Mouse (Mus musculus): ENCODE data around the gene Lmbrd1.
"Not testable (repeated sequence)": the region's sequence is repeated elsewhere in the genome, so short reads cannot be mapped to it uniquely, and the experiment has no call there.

Lmbrd1 gene

DNA sequence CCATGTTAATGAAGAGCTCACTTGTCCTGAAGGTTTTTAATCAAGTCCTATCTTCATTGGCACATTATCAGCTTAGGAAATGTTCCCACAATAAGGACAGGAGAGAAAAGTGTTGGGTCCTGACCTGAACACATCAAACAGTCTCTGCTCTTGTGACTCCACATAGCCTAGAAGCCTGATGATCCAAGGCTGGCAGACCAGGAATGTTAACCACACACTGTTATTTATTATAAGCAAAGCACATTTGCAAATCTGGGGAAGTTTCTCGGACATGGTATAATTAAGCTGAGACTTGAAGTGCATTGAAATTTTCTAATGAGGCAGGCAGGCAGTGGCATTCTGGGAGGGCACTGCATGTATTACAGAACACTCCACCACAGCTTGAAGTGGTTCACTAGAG is 41.8 kb downstream of the Lmbrd1 start:
- no peak for DNase-seq (ENCODE audit: low read depth, low spot score)

DNA sequence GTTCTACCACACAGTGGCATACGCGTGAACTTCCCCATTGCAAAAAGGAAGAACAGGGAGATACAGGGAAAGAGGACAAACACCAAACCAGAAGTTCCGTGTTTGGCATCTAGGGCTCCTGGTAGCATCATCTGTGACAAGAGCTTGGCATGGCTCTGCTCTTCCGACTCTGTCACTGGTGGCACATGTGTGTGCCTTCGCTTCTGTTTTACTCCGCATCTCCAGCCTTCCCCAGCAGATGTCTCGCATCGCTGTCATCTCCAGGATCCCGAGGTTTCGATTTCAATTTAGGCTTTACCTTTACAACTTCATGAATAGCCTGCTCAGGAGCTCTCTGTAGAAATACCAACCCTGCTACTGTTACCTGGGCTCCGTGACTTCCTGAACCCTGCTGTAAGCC is 51.4 kb downstream of the Lmbrd1 start:
- DNase-seq (ENCODE audit: low read depth, low spot score): no peak

DNA sequence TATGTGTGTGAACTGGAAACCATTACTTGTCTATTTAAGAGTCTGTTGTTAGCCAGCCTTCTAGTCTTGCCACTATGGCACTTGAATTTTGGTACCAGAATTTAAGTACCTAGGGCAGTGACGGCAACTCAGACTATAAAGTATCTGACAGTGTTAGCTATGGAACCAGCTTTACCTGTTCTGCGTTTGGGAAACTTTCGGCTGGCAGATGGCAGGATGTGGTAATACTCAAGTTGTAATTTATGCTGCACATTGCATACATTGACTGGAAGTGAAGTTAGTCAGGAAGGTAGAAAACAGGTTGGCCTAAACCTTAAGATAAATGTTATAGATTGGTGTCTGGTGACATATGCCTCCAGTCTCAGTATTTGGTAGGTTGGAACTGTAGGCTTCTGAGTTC is 53.9 kb downstream of the Lmbrd1 start:
- no peak for DNase-seq (ENCODE audit: low read depth, low spot score)

DNA sequence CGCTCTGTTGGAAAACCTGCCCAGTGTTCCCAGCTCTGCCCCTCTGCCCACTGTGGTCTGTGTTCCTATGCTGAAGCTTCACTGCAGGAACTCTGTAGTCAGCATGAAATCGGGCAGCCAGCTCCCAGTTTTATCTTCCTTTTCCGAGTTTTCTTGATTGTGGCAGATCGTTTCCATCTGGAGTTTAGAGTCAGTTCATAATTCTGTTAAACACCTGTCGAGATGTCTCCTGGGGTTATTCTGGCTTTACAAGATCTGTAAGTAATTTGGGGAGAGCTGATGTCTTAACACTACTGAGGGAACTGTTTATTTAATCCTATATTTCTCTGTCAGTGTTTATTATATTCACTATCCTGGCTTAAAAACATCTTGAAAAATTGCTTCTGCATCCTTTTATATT is 56.4 kb downstream of the Lmbrd1 start:
- DNase-seq (ENCODE audit: low read depth, low spot score): no peak

DNA sequence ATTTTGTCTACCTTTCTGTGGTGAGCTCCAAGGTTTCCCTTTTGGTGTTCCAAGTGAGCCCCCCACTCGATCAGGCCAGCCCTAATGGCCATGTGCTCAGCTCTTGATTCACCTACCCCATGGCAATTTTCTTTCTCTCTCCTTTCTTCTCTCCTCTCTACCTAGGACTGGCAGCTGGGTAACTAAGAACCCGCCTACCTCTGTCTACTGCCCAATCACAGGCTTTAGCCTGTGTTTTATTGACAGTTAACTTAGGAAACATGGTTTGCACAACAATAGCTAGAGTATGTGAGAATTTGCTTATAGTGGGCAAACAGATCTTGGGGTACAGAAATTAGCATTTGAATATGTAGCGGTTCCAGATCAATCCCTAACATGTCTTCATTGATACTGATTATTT is 62.5 kb downstream of the Lmbrd1 start:
- DNase-seq (ENCODE audit: low read depth, low spot score): no peak

DNA sequence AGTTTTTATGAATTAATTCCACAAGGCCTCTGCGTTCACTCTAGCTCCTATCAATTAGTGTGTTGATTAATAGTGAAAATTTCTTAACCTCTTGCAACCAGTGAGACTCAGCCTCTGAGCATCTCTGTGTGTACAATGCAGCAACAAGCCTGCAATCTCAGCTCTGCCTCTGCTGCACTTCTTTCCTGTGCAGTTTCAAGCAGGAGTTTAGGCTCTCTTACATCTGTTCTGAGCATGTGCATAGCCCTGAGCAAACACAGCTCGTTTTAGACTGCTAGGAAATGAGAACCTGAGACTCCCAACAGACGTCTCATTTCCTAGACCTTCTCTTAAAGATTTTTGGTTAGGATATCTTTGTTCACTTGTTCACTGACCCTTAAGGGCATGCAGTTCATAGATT is 63.1 kb downstream of the Lmbrd1 start:
- DNase-seq (ENCODE audit: low read depth, low spot score): no peak

DNA sequence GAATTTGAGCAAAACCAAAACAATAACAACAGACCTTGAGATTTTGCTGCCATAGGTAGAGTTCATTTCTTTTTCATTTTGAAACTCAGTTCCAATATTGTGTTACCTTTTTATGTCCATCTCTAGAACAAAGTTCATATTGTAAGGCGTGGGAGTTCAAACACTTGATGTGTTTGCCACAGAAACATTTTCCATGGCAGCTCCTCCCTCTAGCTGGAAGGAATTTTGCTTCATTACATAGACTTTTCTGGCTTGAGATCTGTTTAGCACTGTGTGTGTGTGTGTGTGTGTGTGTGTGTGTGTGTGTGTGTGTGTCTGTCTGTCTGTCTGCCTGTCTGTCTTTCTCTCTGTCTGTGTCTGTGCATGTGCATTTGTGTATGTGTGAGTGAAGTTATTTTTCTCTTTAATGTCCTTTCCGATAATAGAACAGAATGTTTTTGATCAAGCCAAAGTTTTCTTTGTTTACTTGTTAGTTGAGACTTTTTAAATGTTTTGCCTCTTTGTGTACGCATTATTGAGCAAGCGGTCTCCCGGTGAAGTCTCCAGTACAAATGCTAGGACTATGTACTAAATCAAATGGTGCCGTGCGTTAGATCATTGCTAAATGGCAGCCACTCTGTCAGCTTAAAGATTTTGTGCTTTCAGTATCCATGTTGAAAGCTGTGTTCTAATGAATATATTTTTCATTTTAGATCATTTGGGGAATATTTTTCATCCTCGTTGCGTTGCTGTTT is 64.9 kb downstream of the Lmbrd1 start:
- no peak for DNase-seq (ENCODE audit: low read depth, low spot score)

DNA sequence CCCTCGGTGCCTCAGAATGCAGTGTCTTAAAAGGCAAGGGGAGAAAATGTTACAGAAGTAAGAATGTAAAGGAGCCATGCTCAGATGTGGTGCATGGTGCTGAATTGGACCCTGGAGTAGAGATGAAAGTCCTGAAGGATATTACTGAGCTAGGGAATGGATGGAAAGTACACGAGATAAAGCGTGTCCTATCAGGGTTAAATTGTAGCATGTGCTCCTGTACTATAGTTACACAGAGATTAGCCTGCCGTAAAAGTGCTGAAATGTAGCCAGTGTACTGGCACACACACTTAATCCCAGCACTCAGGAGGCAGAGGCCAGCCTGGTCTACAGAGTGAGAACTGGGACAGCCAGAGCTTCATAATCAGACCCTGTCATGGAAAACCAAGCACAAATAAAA is 74.3 kb downstream of the Lmbrd1 start:
- DNase-seq (ENCODE audit: low read depth, low spot score): no peak

DNA sequence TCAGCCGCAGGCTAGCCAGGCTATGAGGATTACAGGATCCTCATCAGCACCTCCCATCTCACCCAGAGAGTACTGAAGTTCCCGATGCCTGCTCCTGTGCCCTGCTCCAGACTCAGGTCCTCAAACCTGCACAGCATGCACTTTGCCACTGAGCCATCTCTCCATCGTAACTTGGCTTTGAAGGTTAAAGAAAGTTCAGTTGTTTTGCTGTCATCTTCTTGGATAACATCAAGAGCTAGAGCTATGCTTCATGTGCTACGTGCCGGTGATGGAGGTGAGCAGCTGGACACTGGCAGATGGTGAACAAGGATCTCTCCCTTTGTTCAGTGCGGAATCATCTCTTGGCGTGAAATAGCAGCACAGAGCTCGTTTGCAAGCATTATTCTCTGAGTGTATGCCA is 80.1 kb downstream of the Lmbrd1 start:
- no peak for DNase-seq (ENCODE audit: low read depth, low spot score)

DNA sequence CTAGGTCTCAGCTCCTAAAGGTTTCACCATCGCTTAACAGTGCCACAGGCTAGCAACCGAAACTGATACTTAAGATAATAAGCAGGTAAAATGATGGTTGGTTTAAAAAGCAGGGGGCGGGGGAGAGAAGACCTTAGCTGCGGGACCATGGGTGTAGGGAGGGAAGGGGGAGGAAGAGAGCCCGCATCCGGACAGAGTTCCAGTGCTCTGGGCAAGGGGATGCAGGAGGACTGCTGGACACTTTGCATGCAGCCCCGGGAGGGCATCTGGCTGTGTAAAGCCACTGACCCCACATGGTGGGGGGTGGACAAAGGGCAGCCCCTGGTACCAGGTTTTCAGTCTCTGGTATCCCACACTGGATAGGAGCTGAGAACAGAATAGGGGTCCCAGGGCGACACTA is 88.0 kb downstream of the Lmbrd1 start:
- no peak for DNase-seq (ENCODE audit: low read depth, low spot score)

DNA sequence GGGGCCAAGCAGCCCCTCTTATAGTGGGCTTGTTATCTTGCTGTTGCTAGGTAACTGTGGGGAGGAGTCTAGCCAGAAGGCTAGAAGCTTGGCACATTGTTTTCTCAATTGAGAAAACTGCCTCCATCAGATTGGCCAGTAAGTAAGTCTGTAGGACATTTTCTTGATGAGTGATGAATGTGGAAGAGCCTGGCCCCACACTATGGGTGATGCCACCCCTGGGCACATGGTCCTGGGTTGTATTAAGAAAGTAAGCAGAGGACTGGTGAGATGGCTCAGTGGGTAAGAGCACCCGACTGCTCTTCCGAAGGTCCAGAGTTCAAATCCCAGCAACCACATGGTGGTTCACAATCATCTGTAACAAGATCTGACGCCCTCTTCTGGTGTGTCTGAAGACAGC is 88.8 kb downstream of the Lmbrd1 start:
- not testable (repeated sequence) for DNase-seq (ENCODE audit: low read depth, low spot score)

DNA sequence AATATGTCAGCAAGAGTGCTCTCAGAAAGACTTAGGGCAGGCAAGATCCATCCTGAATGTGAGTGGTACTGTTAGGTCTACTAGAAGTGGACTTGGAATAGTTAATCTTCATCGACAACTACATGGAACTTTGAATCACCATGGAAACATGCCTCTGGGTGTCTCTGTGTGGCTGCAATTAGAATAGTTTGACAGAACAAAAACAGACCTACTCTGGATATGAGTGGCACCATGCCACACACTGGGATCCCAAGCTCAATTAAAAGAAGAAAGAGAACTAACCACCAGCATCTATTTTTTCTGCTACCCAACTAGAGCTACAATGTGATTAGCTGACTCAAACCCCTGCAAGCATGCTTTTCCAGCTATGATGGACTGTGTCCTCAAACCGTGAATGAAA is 95.2 kb downstream of the Lmbrd1 start:
- no peak for DNase-seq (ENCODE audit: low read depth, low spot score)

DNA sequence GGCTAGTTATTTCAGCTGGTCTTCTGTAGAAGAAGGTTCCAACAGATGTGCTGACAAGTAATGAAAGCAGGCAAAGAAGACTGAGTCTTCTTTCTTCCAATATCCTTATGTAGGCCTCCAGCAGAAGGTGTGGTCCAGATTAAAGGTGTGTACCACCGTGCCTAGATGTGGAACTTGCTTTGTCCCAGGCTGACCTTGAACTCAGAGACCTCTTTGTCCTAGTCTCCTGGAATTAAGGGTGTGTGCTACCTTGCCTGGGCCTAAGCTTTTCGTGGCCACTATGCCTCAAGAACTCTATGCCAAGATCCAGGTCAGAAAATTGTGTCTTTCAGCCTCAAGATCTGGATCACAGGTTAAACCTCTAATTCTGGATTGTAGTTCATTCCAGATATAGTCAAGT is 98.1 kb downstream of the Lmbrd1 start:
- no peak for DNase-seq (ENCODE audit: low read depth, low spot score)

DNA sequence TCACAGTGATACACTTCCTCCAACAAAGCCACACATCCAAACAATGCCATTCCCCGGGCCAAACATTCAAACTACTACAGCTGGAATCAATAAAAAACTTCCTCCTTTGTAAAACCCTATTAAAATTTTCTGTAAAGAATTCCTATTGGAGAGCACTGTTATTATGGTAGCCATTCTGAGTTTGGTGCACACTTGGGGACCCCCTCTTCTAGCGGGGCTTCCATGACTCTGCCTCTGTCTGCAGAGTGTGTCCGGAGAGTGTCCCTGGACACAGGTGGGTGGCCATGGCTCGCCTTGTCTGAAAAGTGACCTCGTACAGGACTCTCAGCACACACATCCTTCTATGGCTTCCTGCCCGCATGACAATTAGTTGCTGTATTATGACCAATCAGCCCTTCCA is 114.7 kb downstream of the Lmbrd1 start:
- no peak for DNase-seq (ENCODE audit: low read depth, low spot score)

DNA sequence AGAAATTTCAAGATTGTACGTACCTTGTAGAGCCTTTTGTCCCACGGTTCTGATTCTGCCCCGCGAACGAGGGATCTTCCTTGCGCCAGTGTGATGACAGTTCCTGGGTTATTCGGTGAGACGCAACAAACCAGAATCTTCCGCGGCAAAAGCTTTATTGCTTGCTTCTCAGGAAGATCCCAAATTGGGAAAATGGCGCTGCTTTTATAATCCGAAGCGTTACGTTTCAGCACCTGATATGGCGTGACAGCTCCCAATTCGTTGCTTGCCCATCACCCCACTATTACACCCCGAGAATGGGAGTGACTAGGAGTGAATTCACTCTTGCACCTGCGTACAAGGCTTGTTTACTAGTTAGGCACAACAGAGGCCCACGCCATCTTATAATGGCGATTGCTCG is 129.5 kb downstream of the Lmbrd1 start:
- DNase-seq (ENCODE audit: low read depth, low spot score): not testable (repeated sequence)

Data from skeletal muscle tissue, adult 2 months (tissue).